Mouse (Mus musculus) left cerebral cortex, adult 2 months (tissue): ENCODE measurements around the gene Otogl. TPM values are rescaled to one million over a fixed set of nuclear protein-coding genes. Genes with fewer than 3 reads are reported as not detected.
"Not testable (repeated sequence)": the region's sequence is repeated elsewhere in the genome, so short reads cannot be mapped to it uniquely, and the experiment has no call there.

Experiments used
- DNase-seq, 2 experiments: peaks; one replicate each; pipeline ENCODE4 v3.0.0; 2021 to 2022; ENCODE audit warnings: low spot score in 2 of 2, mixed read lengths in 1 of 2; ENCODE audit errors: extremely low spot score in 1 of 2
- H3K27ac ChIP-seq: fragments of 200-600 bp; 2 replicates; pipeline ENCODE4 v1.8.1; 2022
- H3K4me3 ChIP-seq: fragments of 200-600 bp; 2 replicates; pipeline ENCODE4 v1.8.1; 2022
- CTCF ChIP-seq: fragments of 200-600 bp; IDR thresholded peaks from 2 replicates; pipeline ENCODE4 v1.8.1; 2022; ENCODE audit warnings: antibody characterized with exemption, mild to moderate bottlenecking, moderate library complexity
- intact Hi-C: fragments of 180-260 bp; cut with DNase I; formaldehyde crosslinking; loops from one replicate; pipeline ENCODE4 v1.15.1; 2025
- total RNA-seq, 2 experiments: library from RNA; stranded (reverse); gene quantifications; 2 replicates each; pipeline ENCODE4 v1.2.3; 2021

Otogl gene
- total RNA-seq, 2 experiments from 2014 or later = 0.14 to 0.16 TPM

DNA sequence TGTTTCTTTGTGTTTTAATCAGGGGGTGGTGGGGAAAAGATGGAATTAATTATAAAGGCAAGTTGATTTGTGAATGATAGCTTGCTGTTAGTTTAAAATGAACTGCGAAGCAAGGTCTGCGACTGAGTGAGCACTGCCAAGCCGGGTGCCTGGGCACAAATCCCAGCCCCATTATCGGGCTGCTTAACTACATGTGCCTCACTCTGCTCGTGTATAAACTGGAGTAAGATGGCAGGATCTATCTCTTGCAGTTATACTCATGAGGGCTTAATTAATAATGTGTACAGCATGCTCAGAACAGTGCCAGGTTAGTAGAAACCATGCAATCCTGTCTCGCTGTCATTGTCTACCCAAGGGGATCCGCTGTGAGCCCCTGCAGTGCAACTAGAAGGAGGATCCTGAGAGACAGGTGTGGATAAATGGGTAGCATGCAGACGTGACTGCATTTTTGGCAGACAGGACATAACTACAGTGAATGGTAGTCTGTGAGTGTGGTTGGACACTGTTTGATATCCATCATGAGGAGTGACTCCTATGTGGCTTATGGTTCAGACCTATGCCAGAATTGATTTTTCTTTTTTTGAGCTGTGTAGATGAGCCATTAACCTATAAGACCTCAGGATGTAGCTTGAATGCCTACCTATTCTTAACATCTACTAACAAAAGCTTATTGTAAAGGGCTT is 51.6 kb downstream of the Otogl start:
- Histone ChIP-seq H3K27ac (no peak overlapping the region), H3K4me3 (no peak overlapping the region)
- intact Hi-C loops = no loop called here
- TF ChIP-seq CTCF = no peak
- no peak for DNase-seq

DNA sequence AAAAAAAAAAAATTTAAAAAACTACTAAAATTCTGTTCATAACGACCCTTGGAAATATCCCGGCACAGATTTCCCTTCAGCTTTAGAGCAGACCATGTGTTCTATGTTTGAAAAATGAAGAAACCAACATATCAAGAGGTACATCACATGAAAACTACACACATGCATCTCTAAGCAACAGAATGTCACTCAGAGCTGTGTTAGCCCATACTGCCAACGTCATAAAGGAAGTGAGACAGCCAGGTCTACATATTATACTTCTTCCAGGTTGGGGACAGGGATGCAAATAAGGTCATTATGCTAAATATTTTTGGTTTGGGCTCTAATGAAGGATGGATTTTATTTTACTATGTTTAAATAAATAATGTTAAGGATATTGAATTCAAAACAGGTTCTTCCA is 52.7 kb downstream of the Otogl start:
- DNase-seq = no peak
- Histone ChIP-seq H3K27ac (no peak overlapping the region), H3K4me3 (no peak overlapping the region)
- intact Hi-C loops = loop anchor here (10.0 kb wide), 1 partner anchor 426 kb away; no protein-coding TSS in a partner anchor
- TF ChIP-seq CTCF = no peak

GRCm38 (mm10) chr10:107858684-107859083 is 53.2 kb downstream of the Otogl start:
- peak; percentile 82 for TF ChIP-seq CTCF
- DNase-seq = peak; percentile 21 to 29
- Histone ChIP-seq H3K27ac (no peak overlapping the region), H3K4me3 (no peak overlapping the region)
- intact Hi-C loops = loop anchor here (1.0 to 10.0 kb wide), 2 partner anchors 64 to 426 kb away; no protein-coding TSS in a partner anchor

GRCm38 (mm10) chr10:107844906-107845305 is 67.0 kb downstream of the Otogl start:
- no peak for DNase-seq
- H3K4me3 ChIP-seq = no peak overlapping the region
- no peak for TF ChIP-seq CTCF
- intact Hi-C loops = no loop called here
- no peak overlapping the region for H3K27ac ChIP-seq

DNA sequence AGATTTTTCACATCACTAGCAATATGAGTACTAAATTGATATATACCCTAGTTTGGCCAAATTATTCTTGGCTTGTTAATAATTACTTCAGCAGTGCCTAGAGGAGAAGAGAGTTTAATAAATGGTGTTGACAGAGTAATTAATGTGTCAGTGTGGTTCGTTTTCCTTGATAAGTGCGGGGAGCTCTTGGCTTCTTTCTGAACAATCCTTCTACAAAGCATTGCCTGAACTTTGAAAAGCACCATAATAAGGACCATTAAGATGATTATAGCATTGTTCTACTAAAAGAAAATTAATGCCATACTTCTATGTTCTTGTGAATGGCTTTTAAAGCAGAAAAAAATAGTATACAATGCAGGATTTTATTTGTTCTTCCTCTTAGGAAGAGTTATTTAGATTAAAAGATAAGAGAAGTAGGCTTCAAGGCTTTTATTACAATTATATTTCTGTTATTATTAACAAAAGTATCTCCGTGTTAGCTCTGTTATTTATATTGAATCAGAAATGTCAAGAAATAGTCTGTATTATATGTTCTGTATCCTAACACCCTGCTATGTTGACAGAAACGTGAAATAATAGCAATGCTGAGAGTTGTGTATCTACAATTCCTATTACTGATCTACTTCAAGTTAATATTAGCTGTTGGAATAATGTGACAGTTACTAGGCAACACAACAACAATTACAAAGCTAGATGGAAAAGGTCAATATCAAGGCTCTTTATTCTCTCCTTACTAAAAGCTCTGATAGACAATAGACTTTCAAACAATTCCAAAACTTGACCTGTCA is 77.3 kb downstream of the Otogl start:
- no peak for TF ChIP-seq CTCF
- no peak overlapping the region for H3K4me3 ChIP-seq
- no peak overlapping the region for H3K27ac ChIP-seq
- DNase-seq = no peak
- intact Hi-C loops = no loop called here

DNA sequence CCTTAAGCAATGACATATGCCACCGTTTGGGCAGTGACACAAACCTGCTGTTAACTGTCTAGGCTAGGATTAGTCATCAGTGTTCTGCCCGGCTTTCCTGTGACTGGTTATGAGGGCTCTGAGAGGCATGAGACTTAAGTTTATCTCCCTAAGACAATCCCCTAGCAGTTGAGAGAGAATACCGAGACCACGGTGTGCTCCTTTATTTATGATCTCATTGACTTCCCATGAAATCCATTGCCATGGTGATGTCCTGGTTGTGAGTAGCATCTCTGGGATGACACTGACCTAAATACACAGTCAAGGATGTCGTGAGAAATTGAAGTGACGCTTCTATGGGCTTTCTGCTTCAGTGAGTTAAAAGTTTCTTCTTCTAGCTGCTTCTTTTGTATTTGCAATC is 82.8 kb downstream of the Otogl start:
- H3K27ac ChIP-seq = no peak overlapping the region

GRCm38 (mm10) chr10:107813814-107814483 is 98.0 kb downstream of the Otogl start:
- Histone ChIP-seq H3K4me3 (peak overlapping the region; percentile 23), H3K27ac (no peak overlapping the region)
- TF ChIP-seq CTCF = no peak
- intact Hi-C loops = no loop called here
- no peak for DNase-seq

More for the DNA sequence above, 82.8 kb downstream of the Otogl start:
- DNase-seq = no peak
- H3K4me3 ChIP-seq = no peak overlapping the region
- intact Hi-C loops = no loop called here
- TF ChIP-seq CTCF = no peak

- H3K4me3 ChIP-seq = no peak overlapping the region
- TF ChIP-seq CTCF = no peak
- H3K27ac ChIP-seq = no peak overlapping the region
- DNase-seq = no peak
- intact Hi-C loops = no loop called here
Measured at GRCm38 (mm10) chr10:107810649-107811398, 101.1 kb downstream of the Otogl start.

- intact Hi-C loops = loop anchor here (10.0 kb wide), 1 partner anchor 630 kb away; no protein-coding TSS in a partner anchor
- no peak for TF ChIP-seq CTCF
- H3K4me3 ChIP-seq = no peak overlapping the region
- DNase-seq = no peak
- H3K27ac ChIP-seq = no peak overlapping the region
Measured at GRCm38 (mm10) chr10:107805203-107805602, 106.7 kb downstream of the Otogl start.

GRCm38 (mm10) chr10:107804285-107804684 is 107.6 kb downstream of the Otogl start:
- not testable (repeated sequence) for DNase-seq, H3K4me3 ChIP-seq, H3K27ac ChIP-seq
- intact Hi-C loops = loop anchor here (5.0 to 10.0 kb wide), 2 partner anchors 118 to 631 kb away; no protein-coding TSS in a partner anchor

DNA sequence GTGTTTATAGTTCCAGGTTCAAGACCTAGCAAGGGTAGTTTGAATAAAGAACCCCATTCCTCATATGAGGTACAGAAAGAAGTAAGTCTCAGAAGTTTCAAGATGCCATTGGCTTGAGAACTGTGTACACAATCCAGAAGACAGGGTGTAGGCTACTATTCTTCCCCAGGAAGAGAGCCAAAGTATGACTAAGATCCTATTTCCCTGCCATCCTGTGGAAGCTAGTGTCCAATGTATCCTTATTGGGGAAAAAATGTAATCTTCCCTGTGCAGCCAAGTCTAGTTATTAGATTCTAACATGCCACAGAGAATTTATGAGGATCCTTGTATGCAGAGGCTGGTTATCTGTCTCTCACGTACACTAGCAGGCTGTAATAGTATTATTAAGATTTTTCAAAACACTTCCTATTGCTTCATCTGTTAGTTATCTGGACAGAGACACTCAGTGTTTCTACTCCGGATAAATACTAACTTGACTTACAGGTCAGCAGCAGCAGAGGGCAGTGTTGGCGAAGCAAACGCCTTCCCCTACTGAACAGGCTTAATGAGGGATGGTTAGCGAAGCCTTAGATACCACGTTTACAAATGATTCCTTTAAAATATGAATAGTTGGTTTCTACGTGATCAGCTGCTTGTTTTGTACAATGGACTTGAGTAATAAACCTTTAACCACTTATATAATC is 112.1 kb downstream of the Otogl start:
- intact Hi-C loops = loop anchor here (5.0 to 10.0 kb wide), 2 partner anchors 122 to 635 kb away; no protein-coding TSS in a partner anchor
- Histone ChIP-seq H3K27ac (no peak overlapping the region), H3K4me3 (no peak overlapping the region)
- peak; percentile 74 for TF ChIP-seq CTCF
- peak; percentile 54 to 57 for DNase-seq
